Mouse (Mus musculus): ENCODE data around the gene Fpr-rs3. TPM values are rescaled to one million over a fixed set of nuclear protein-coding genes. Genes with fewer than 3 reads are reported as not detected.

The Fpr-rs3 gene
- total RNA-seq (2015; ENCODE audit: low replicate concordance): not detected in 2 replicates
- not detected in 2 replicates for total RNA-seq (2017; ENCODE audit: low replicate concordance)

DNA sequence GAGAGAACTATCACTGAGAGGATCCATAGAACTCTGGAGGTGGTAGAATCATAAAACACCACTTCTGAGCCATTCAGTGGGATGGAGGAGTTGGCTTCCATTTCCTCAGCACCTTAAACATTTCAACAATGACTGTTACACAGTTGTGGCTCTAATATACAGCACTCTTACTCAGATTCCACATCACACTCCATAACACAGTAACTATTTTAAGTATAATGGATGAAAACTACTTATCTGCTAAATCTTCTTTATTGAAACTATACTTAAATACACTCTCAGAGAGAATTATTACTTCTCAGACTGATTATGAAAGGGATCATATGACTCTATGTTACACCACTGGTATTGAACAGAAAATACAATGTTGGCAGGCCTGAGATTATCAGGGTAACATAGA, at the start of gene Fpr-rs3:
Gene Fpr-rs3, minus strand, starts transcription at position 101 of the 400 bp plus-strand sequence.
- ATAC-seq (replicated peaks; ENCODE audit: low FRiP score, poor library complexity, severe bottlenecking): no peak

DNA sequence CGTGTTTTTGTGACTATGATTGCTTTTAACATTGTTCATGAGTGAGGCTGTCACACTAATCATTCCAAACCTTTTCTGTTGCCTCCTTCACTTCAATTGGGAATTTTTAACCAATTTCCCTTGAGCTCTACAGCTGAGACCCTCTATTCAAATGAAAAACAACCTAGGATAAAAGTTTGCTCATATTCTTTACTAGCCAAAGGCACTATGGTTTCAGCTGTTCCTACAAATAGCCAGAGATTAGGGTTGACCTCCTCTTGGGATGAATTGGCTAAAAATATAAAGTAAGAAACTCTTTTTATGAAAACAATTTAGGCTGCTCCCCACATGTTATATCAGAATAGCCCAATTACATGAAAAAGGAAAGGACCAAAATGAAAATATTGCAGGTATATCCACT, 28.4 kb downstream of the Fpr-rs3 start, which contains the start of gene Vmn2r110:
Gene Vmn2r110, minus strand, starts transcription at position 101 of the 400 bp plus-strand sequence.
- ATAC-seq (replicated peaks; ENCODE audit: low FRiP score, poor library complexity, severe bottlenecking): no peak

Other genes with a start within 250 kb of the Fpr-rs3 start
- gene Vmn1r224, start 210.7 kb downstream of the Fpr-rs3 start, total RNA-seq (2015; ENCODE audit: low replicate concordance): not detected in 2 replicates
- gene Vmn1r224, start 210.7 kb downstream of the Fpr-rs3 start, total RNA-seq (2017; ENCODE audit: low replicate concordance): 0.14 TPM in 1 of 2 replicates, not detected in the other
- not detected in 2 replicates for gene Vmn2r108, start 143.5 kb downstream of the Fpr-rs3 start, total RNA-seq (2015; ENCODE audit: low replicate concordance)
- not detected in 2 replicates for gene Vmn2r108, start 143.5 kb downstream of the Fpr-rs3 start, total RNA-seq (2017; ENCODE audit: low replicate concordance)
- not detected in 2 replicates for gene Vmn1r225, start 126.7 kb downstream of the Fpr-rs3 start, total RNA-seq (2015; ENCODE audit: low replicate concordance)
- gene Vmn1r225, start 126.7 kb downstream of the Fpr-rs3 start, total RNA-seq (2017; ENCODE audit: low replicate concordance): not detected in 2 replicates
- gene Vmn2r109, start 60.1 kb downstream of the Fpr-rs3 start, total RNA-seq (2015; ENCODE audit: low replicate concordance): not detected in 2 replicates
- not detected in 2 replicates for gene Vmn2r109, start 60.1 kb downstream of the Fpr-rs3 start, total RNA-seq (2017; ENCODE audit: low replicate concordance)
- gene Vmn2r110, start 28.5 kb downstream of the Fpr-rs3 start, total RNA-seq (2015; ENCODE audit: low replicate concordance): not detected in 2 replicates
- not detected in 2 replicates for gene Vmn2r110, start 28.5 kb downstream of the Fpr-rs3 start, total RNA-seq (2017; ENCODE audit: low replicate concordance)
- gene Vmn1r226, start 58.0 kb upstream of the Fpr-rs3 start, total RNA-seq (2015; ENCODE audit: low replicate concordance): not detected in 2 replicates
- not detected in 2 replicates for gene Vmn1r226, start 58.0 kb upstream of the Fpr-rs3 start, total RNA-seq (2017; ENCODE audit: low replicate concordance)
- not detected in 2 replicates for gene Vmn1r227, start 105.0 kb upstream of the Fpr-rs3 start, total RNA-seq (2015; ENCODE audit: low replicate concordance)
- gene Vmn1r227, start 105.0 kb upstream of the Fpr-rs3 start, total RNA-seq (2017; ENCODE audit: low replicate concordance): not detected in 2 replicates
- not detected in 2 replicates for gene Vmn1r228, start 161.3 kb upstream of the Fpr-rs3 start, total RNA-seq (2015; ENCODE audit: low replicate concordance)
- gene Vmn1r228, start 161.3 kb upstream of the Fpr-rs3 start, total RNA-seq (2017; ENCODE audit: low replicate concordance): 0.14 TPM in 1 of 2 replicates, not detected in the other
- not detected in 2 replicates for gene Vmn1r229, start 186.7 kb upstream of the Fpr-rs3 start, total RNA-seq (2015; ENCODE audit: low replicate concordance)
- gene Vmn1r229, start 186.7 kb upstream of the Fpr-rs3 start, total RNA-seq (2017; ENCODE audit: low replicate concordance): 0.28 TPM in 1 of 2 replicates, not detected in the other
- gene Vmn1r230, start 215.6 kb upstream of the Fpr-rs3 start, total RNA-seq (2015; ENCODE audit: low replicate concordance): not detected in 2 replicates
- not detected in 2 replicates for gene Vmn1r230, start 215.6 kb upstream of the Fpr-rs3 start, total RNA-seq (2017; ENCODE audit: low replicate concordance)

Data from erythroblast, adult 5-6 weeks (primary cell).